Mouse (Mus musculus) heart, adult 11 months (tissue): ENCODE results near the gene Man2c1.

Experiments used
- DNase-seq: peaks from one replicate; pipeline ENCODE4 v3.0.0; 2022

Gene Man2c1

GRCm38 (mm10) chr9:57130577-57131433 is at the start of gene Man2c1:
Man2c1 (plus strand) TSS chr9:57130690.
- peak; percentile 99 for DNase-seq

- peak; percentile 42 for DNase-seq
These were observed 48.3 kb upstream of the Man2c1 start for GRCm38 (mm10) chr9:57082236-57082635.

GRCm38 (mm10) chr9:57117261-57117755 is 13.2 kb upstream of the Man2c1 start:
- no peak for DNase-seq

GRCm38 (mm10) chr9:57129641-57130040 is 849 bp upstream of the Man2c1 start:
- peak; percentile 75 for DNase-seq

- DNase-seq, result peak; percentile 89
These were observed 6.8 kb downstream of the Man2c1 start for GRCm38 (mm10) chr9:57137246-57137645.

- peak; percentile 89 for DNase-seq
These were observed 7.3 kb downstream of the Man2c1 start for GRCm38 (mm10) chr9:57137777-57138176.

GRCm38 (mm10) chr9:57138507-57138906 is 8.0 kb downstream of the Man2c1 start:
- DNase-seq, result no peak

- DNase-seq, result peak; percentile 88
These were observed 8.6 kb downstream of the Man2c1 start for GRCm38 (mm10) chr9:57139110-57139509.

- DNase-seq, result no peak
These were observed 9.1 kb downstream of the Man2c1 start for GRCm38 (mm10) chr9:57139571-57139970.

GRCm38 (mm10) chr9:57141417-57142353 is 11.2 kb downstream of the Man2c1 start:
- DNase-seq, result peak; percentile 87

GRCm38 (mm10) chr9:57143212-57143611 is 12.7 kb downstream of the Man2c1 start:
- DNase-seq, result peak; percentile 90

- peak; percentile 88 for DNase-seq
These were observed 14.3 kb downstream of the Man2c1 start for GRCm38 (mm10) chr9:57144830-57145229.

GRCm38 (mm10) chr9:57146451-57147066 is 16.1 kb downstream of the Man2c1 start:
- DNase-seq, result peak; percentile 92

GRCm38 (mm10) chr9:57147205-57148143 is 17.0 kb downstream of the Man2c1 start:
- peak; percentile 94 for DNase-seq

GRCm38 (mm10) chr9:57148144-57148878 is 17.8 kb downstream of the Man2c1 start, which contains the start of gene Neil1:
Neil1 (minus strand) TSS chr9:57148305.
- DNase-seq, result peak; percentile 99

- peak; percentile 81 for DNase-seq
These were observed 18.5 kb downstream of the Man2c1 start for GRCm38 (mm10) chr9:57149021-57149420.

- DNase-seq, result peak; percentile 82
These were observed 19.7 kb downstream of the Man2c1 start for GRCm38 (mm10) chr9:57150192-57150591.

- peak; percentile 49 for DNase-seq
These were observed 21.8 kb downstream of the Man2c1 start for GRCm38 (mm10) chr9:57152331-57152730.

GRCm38 (mm10) chr9:57156383-57156782 is 25.9 kb downstream of the Man2c1 start:
- DNase-seq, result peak; percentile 90

- DNase-seq, result peak; percentile 80
These were observed 26.3 kb downstream of the Man2c1 start for GRCm38 (mm10) chr9:57156823-57157222.

GRCm38 (mm10) chr9:57157499-57157898 is 27.0 kb downstream of the Man2c1 start:
- DNase-seq, result peak; percentile 80
